ENCODE assay signal across 7 mouse cellular contexts in the genomic region with DNA sequence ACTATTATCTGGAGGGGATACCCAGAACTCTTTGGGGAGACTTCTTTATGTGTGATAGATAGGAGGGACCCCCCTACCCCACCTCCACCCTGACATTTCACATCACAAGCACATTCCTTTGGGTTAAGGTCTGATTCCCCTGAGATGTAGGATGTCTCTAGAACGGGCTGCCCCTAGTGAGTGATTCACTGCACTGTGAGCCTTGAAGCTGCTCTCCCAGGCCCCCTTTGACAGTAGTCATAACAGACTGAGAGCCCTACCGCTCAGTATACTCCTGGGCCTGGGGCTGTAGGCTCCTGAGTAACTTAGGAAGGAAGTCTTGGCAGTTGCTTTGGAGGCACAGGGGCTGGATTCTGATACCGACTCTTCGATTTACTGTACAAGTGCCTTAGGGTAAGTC. TPM values are rescaled to one million over a fixed set of nuclear protein-coding genes. Genes with fewer than 3 reads are reported as not detected.
DNase-seq lines count a peak whose midpoint lies in the region; ATAC-seq and TF ChIP-seq lines count a peak whose summit lies in the region.

No protein-coding gene starts in this region.

- peak overlapping the region; percentile 46; the same call in 1 of the 2 replicates for H3K4me3 ChIP-seq in spleen, adult 2 months (ENCODE audit: extremely low read depth, insufficient read depth, insufficient read length)
- peak overlapping the region; percentile 57 for H3K4me3 ChIP-seq in forebrain, postnatal 0 days (ENCODE audit: low read depth, low read length)
- peak overlapping the region; percentile 54 for H3K4me3 ChIP-seq in limb, embryonic 15.5 days
- H3K4me3 ChIP-seq in stomach, embryonic 14.5 days (ENCODE audit: low read depth, low read length): peak overlapping the region; percentile 39

- WGBS in spleen, adult 2 months: 54% methylated on average over 4 of the region's 4 CpGs
- 59% methylated on average over 4 of the region's 4 CpGs for WGBS in forebrain, postnatal 0 days
- WGBS in limb, embryonic 15.5 days: 35% methylated on average over 4 of the region's 4 CpGs
- 46% methylated on average over 4 of the region's 4 CpGs for WGBS in stomach, embryonic 14.5 days

- H3K27me3 ChIP-seq in spleen, adult 2 months (ENCODE audit: control insufficient read depth, insufficient read depth, low read length): no peaks in the 10 kb centered on the region; the same call in none of the 2 replicates
- no peaks in the 10 kb centered on the region for H3K27me3 ChIP-seq in forebrain, postnatal 0 days (ENCODE audit: insufficient read depth, low read length)
- 0 out of 2 replicates have a peak, but pooled peaks cover 17% of the 10 kb centered on the region for H3K27me3 ChIP-seq in limb, embryonic 15.5 days
- H3K27me3 ChIP-seq in stomach, embryonic 14.5 days (ENCODE audit: control insufficient read depth, insufficient read depth, low read length): no peaks in the 10 kb centered on the region

- no peak overlapping the region for H3K27ac ChIP-seq in spleen, adult 2 months (ENCODE audit: insufficient read depth, low read length)
- H3K27ac ChIP-seq in forebrain, postnatal 0 days (ENCODE audit: low read depth, low read length): no peak overlapping the region
- no peak overlapping the region for H3K27ac ChIP-seq in limb, embryonic 15.5 days
- no peak overlapping the region; the same call in 1 of the 2 replicates for H3K27ac ChIP-seq in stomach, embryonic 14.5 days (ENCODE audit: low read length)

- H3K9ac ChIP-seq in forebrain, postnatal 0 days: peak overlapping the region; percentile 62; the same call in 1 of the 2 replicates
- H3K9ac ChIP-seq in limb, embryonic 15.5 days: no peak overlapping the region
- H3K9ac ChIP-seq in stomach, embryonic 14.5 days (replicated peaks; ENCODE audit: low read depth, low read length): peak overlapping the region; percentile 45; the same call in 1 of the 2 replicates

- H3K4me1 ChIP-seq in spleen, adult 2 months (ENCODE audit: control insufficient read depth, insufficient read depth, insufficient read length): peaks cover 42% of the 10 kb centered on the region
- 0 out of 2 replicates have a peak, but pooled peaks cover 4% of the 10 kb centered on the region for H3K4me1 ChIP-seq in forebrain, postnatal 0 days (ENCODE audit: insufficient read depth)
- H3K4me1 ChIP-seq in limb, embryonic 15.5 days: peaks cover 44% of the 10 kb centered on the region
- peaks cover 27% of the 10 kb centered on the region for H3K4me1 ChIP-seq in stomach, embryonic 14.5 days (ENCODE audit: control insufficient read depth, insufficient read depth, low read length)

- no peak for TF ChIP-seq CTCF in spleen, adult 2 months (IDR thresholded peaks at IDR 0.05; ENCODE audit: extremely low read depth, insufficient read depth, insufficient read length, insufficient replicate concordance)
- no peak for TF ChIP-seq CTCF in forebrain, postnatal 0 days (IDR thresholded peaks at IDR 0.05; ENCODE audit: low read depth)

- ATAC-seq in forebrain, postnatal 0 days: peak; percentile 34
- no peak for ATAC-seq in limb, embryonic 15.5 days (ENCODE audit: insufficient number of reproducible peaks, low FRiP score, low TSS enrichment, low read depth)
- ATAC-seq in stomach, embryonic 14.5 days (ENCODE audit: insufficient number of reproducible peaks, insufficient read depth, low FRiP score, low read depth): no peak

- no peak for TF ChIP-seq POLR2A in spleen, adult 2 months (IDR thresholded peaks at IDR 0.05; ENCODE audit: low read depth, low read length)

- no peaks in the 10 kb centered on the region for H3K9me3 ChIP-seq in forebrain, postnatal 0 days (ENCODE audit: low read length)
- no peaks in the 10 kb centered on the region for H3K9me3 ChIP-seq in limb, embryonic 15.5 days
- no peaks in the 10 kb centered on the region for H3K9me3 ChIP-seq in stomach, embryonic 14.5 days (ENCODE audit: control insufficient read depth, low read depth, low read length)

- no peak for DNase-seq in spleen, adult 2 months (ENCODE audit: low read depth in 1 of 2, low spot score in 2 of 2)
- no peak for DNase-seq in spleen, postnatal 36 days (ENCODE audit: low spot score in 2 of 2)
- peak; percentile 24 for DNase-seq in forebrain, postnatal 0 days
- no peak for DNase-seq in adipocyte (ENCODE audit: low spot score)
- no peak for DNase-seq in right cerebral cortex, postnatal 36 days (ENCODE audit: low spot score in 2 of 2)

- peak overlapping the region; percentile 75 for H3K4me2 ChIP-seq in forebrain, postnatal 0 days (ENCODE audit: low read depth)
- peak overlapping the region; percentile 93 for H3K4me2 ChIP-seq in limb, embryonic 15.5 days
- H3K4me2 ChIP-seq in stomach, embryonic 14.5 days (replicated peaks; ENCODE audit: low read depth, low read length): peak overlapping the region; percentile 81

- no peaks in the 10 kb centered on the region for H3K36me3 ChIP-seq in spleen, adult 2 months (ENCODE audit: control insufficient read depth, insufficient read depth, low read length)
- no peaks in the 10 kb centered on the region for H3K36me3 ChIP-seq in forebrain, postnatal 0 days (ENCODE audit: insufficient read depth)
- H3K36me3 ChIP-seq in limb, embryonic 15.5 days: no peaks in the 10 kb centered on the region
- H3K36me3 ChIP-seq in stomach, embryonic 14.5 days (ENCODE audit: control insufficient read depth, insufficient read depth, low read length): no peaks in the 10 kb centered on the region; the same call in 1 of the 2 replicates

RNA-seq across cellular contexts. Expression of a gene that starts 1.2 kb away (rescaled TPM):
- polyA plus RNA-seq in spleen, adult 2 months (2012; rRNA removed): 11.2 and 12.8 TPM in 2 replicates
- 3.3 and 6.0 TPM in 2 replicates for total RNA-seq in forebrain, postnatal 0 days (2014; rRNA removed)
- 3.4 and 4.2 TPM in 2 replicates for polyA plus RNA-seq in forebrain, postnatal 0 days (2015; fragmentation: Nextera tagmentation; extraction: Ambion mirVana)
- 8.4 and 8.8 TPM in 2 replicates for polyA plus RNA-seq in limb, embryonic 15.5 days (2015; fragmentation: Nextera tagmentation; extraction: Ambion mirVana)
- 11.3 and 12.4 TPM in 2 replicates for polyA plus RNA-seq in stomach, embryonic 14.5 days (2014; fragmentation: Nextera tagmentation; extraction: Ambion mirVana)

RNA-seq across cellular contexts. Expression of a gene that starts 50.1 kb away (rescaled TPM):
- polyA plus RNA-seq in spleen, adult 2 months (2012; rRNA removed): not detected in 2 replicates
- not detected in 2 replicates for total RNA-seq in forebrain, postnatal 0 days (2014; rRNA removed)
- not detected in 2 replicates for polyA plus RNA-seq in forebrain, postnatal 0 days (2015; fragmentation: Nextera tagmentation; extraction: Ambion mirVana)
- polyA plus RNA-seq in limb, embryonic 15.5 days (2015; fragmentation: Nextera tagmentation; extraction: Ambion mirVana): not detected in 2 replicates
- polyA plus RNA-seq in stomach, embryonic 14.5 days (2014; fragmentation: Nextera tagmentation; extraction: Ambion mirVana): not detected in 2 replicates
